Mouse (Mus musculus) adrenal gland, adult 2 months (tissue): Measurements from ENCODE around the gene Camkmt. TPM values are rescaled to one million over a fixed set of nuclear protein-coding genes. Genes with fewer than 3 reads are reported as not detected.

Experiments
- DNase-seq: peaks from one replicate; pipeline ENCODE4 v3.0.0; 2021
- polyA plus RNA-seq: library from polyadenylated mRNA; depleted of rRNA; stranded (reverse); fragments of >200 nt; gene quantifications from 2 replicates; pipeline ENCODE4 v1.2.3, GENCODE M21; 2012
- total RNA-seq, 2 experiments: library from RNA; stranded (reverse); gene quantifications; 2 replicates each; pipeline ENCODE4 v1.2.3; 2021

Gene Camkmt
- total and polyA plus RNA-seq, 3 experiments = 4.7 to 10.0 (median 6.8) TPM

DNA sequence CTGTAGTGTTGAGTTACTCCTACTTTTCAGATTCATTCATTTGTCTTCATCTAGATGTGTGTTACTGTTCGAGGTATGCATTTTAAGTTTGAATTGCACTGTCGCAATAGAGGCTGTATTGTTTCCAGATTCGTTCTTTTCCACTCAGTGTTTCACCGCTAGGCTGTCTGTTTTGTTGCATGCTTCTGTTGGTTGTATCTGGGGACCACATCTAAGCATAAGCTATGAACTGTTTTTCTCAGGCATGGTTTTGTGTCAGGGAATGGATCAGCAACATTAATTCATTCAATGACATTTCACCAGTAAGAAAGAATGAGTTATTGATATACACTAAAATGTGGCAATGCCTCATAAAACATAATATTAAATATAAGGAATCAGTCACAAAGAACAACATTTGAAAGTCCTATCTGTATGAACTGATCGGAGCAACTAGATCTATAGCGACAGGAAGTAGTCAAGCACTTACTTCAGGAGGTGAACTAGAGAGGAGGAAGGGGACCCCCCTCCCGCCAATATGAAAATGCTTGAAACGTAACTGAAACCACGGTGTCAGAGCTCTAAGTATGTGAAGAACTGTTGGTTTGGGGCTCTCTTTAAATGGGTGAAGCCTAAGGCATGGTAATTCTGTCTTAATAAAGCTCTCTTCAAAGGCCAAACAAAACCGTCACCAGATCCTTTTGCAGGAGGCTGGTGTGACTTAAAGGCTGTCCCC, 80.3 kb downstream of the Camkmt start:
- no peak for DNase-seq

DNA sequence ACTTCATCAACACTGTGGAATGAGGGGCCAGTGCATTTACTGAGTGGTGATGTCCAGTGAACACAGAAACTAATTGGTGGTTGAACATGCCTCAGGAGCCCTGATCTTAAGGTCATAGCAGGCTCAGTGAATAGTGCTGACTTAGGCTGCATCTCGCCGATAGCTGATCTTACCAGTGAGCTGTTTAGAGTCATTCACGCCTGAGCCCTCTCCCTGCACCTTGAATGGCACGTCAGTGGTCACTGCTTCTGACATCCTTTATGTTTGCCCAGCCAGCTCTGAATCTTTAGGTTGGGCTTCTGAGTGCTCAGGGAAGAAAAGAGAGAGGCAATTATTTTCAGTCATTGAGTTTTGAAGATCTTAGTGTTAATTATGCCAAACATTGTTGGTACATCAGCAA, 81.6 kb downstream of the Camkmt start:
- DNase-seq = no peak

DNA sequence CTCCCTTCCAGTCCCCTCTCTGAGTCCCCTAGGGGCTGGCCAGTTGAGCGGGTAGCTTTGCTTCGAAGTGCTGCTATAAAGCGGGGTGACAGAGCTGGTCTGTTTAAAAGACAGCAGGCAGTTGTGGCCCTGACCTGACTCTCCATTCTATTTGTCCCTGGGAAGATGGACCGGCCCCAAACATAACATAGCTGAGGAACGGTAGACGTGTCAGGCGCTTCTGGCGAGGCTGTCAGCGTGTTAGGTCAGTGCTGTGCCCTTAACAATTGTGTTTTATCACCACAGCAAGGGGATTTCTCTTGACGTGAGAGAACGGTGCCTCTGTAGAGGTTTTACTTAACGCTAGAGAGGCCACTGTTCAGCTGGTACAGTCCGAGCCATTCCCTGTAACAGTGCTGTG, 86.9 kb downstream of the Camkmt start:
- DNase-seq = peak; percentile 63

GRCm38 (mm10) chr17:85180471-85181060, 90.2 kb downstream of the Camkmt start:
- DNase-seq = no peak

GRCm38 (mm10) chr17:85189227-85190127, 99.1 kb downstream of the Camkmt start:
- DNase-seq = peak; percentile 87

- no peak for DNase-seq
Observed at GRCm38 (mm10) chr17:85190128-85190435, 99.7 kb downstream of the Camkmt start.

DNA sequence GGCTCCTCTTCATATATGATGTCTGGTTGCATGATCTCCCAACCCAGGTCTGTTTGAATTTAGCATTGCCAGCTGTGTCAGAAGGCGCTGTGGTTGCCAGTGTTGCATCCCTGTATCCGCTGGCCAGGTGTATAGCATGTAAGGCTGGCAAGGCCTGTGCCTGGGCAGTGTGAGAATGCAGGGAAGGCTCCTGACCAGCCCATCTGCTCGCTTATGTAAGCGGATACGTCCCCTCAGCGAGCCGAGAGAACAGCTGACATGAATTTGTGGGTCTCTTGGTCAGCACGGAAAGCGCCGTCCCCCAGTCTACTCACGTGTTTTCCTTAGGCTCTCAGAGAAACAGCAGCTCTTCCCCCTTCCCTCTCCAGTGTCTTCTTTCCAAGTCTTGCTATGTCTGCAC, 102.9 kb downstream of the Camkmt start:
- no peak for DNase-seq

GRCm38 (mm10) chr17:85198781-85199180, 108.4 kb downstream of the Camkmt start:
- no peak for DNase-seq

DNA sequence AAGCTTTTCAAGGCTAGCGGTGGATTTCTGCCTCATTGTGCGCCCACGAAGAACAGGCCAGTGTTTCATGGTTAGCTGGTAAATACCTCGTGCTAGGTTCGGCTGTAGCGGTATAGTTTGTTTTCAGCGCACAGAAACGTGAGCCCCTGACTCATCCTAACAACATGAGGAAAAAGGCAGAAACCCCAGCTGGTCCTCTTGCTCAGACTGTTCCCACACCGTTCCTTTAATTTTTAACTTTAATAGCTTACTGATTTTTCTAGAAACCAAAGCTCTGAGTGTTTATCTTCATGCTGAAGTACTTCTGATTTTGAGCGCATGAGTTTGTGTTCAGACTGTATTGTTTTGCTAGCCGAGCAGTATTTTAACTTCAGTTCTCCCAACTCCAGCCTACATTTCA, 109.0 kb downstream of the Camkmt start:
- no peak for DNase-seq

DNA sequence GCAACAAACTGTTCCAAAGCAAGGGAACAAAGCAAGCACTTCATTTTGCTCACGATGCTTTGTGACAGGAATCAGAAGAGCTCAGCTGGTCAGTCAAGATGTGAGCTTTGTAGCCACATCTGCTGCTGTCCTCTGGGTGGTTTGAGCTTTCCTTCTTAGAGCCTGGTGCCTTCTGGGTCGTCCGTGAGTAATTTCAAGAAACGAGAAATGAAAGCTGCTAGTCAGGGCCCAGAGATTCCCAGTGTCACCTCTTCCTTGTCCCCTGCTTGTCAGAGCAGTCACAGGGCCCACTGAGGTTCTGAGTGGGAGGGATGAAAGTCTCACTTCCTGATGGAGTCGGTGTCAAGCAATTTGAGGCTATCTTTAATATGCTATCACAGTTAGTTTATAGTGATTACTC, 127.7 kb downstream of the Camkmt start:
- no peak for DNase-seq

DNA sequence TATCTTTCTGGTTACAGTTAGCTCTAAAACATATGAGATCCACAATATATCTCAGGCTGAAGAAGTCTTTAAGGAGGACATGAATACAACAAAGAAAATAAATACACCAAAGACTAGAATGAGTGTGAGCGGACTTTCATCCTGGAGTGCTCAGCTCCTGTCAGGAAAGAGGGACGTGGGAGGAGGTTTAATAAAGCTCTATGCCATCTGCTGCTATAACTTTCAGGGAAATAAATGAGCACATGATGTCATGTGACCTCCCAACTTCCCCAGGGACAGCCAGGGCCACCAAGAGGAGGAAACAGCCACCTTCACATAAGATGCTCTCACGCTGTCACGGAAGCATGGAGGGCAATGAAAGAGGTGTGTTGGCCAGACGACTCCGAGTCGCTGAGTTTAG, 151.8 kb downstream of the Camkmt start:
- DNase-seq = no peak

GRCm38 (mm10) chr17:85248962-85249361, 158.6 kb downstream of the Camkmt start:
- DNase-seq = no peak

- DNase-seq = no peak
Observed at GRCm38 (mm10) chr17:85249744-85250143, 159.4 kb downstream of the Camkmt start.

GRCm38 (mm10) chr17:85256930-85257329, 166.6 kb downstream of the Camkmt start:
- no peak for DNase-seq

GRCm38 (mm10) chr17:85257348-85257747, 167.0 kb downstream of the Camkmt start:
- DNase-seq = no peak

GRCm38 (mm10) chr17:85258703-85259341, 168.5 kb downstream of the Camkmt start:
- no peak for DNase-seq

DNA sequence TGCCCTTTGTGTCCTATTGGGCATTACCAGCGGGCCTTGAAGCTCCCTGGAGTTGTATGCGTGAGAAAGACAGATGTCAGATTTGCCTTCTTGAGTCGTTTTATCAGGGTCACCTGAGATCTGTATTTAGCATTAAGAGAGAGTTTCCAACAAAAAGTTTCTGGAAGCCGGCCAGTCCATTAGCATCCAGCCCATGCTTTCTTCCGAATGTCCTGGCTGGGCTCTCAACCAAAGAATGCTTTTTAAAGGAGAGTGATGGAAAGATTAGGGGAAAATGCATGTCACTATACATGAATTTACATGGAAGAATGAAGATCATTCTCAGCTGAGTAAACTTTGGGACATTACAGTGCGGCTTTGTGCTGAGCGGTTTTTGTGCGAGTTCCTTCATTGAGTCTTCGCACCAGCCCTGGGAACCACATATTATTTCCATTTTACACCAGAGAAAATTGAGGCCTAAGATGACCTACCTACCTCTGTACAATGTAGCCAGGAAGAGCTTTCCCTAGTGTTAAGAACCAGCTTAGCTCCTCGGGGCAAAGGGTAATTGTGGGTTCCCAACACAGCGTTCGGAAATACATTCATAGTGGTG, 176.6 kb downstream of the Camkmt start:
- no peak for DNase-seq

- DNase-seq = no peak
Observed at GRCm38 (mm10) chr17:85271466-85272175, 181.3 kb downstream of the Camkmt start.

- DNase-seq = no peak
Observed at GRCm38 (mm10) chr17:85279720-85280119, 189.4 kb downstream of the Camkmt start.

GRCm38 (mm10) chr17:85282447-85282846, 192.1 kb downstream of the Camkmt start:
- no peak for DNase-seq

DNA sequence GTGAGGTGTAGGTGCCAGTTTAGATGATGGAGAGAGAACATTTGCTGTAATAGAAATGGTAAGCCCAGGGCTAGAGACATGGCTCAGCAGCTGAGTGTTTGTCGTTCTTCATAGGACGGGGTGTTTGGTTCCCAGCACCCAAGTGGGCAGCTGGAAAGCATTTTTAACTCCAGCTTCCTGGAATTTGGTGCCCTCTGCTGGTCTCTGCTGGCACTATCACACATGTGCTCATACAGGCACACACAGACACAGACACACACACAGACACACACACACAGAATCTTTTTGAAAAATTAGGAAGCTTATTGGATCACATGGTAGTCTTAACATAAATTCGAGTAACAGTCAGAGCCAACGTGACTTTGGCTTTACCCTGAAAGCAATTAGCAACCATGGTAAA, 200.8 kb downstream of the Camkmt start:
- no peak for DNase-seq

DNA sequence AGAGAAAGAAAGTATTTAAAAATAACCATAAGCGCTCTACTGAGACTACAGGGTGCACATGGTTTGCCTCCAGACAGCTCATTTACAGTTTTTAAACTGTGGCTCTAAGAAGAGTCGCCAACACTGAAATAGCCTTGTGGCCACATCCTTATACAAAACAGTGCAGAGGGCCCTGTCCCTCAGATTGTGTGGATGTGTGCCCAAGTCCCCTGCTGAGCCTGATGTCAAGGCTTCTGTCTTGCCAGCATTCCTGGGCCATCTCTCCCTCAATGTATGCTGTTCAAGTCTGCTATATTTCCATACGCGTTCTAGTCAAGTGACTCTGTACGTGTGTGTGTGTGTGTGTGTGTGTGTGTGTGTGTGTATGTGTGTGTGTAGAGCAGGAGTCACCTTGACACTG, 201.2 kb downstream of the Camkmt start:
- DNase-seq = no peak
